ENCODE assay signal across 8 mouse cellular contexts in genomic region chr2:101762405-101762804, GRCm38 (mm10).
DNase-seq lines count a peak whose midpoint lies in the region; ATAC-seq lines count a peak whose summit lies in the region.

No protein-coding gene starts in this region.

- DNase-seq in lung, postnatal 25 days (ENCODE audit: low spot score) = no peak
- peak; percentile 74 for DNase-seq in kidney, postnatal 10 days
- DNase-seq in midbrain, embryonic 14.5 days = peak; percentile 39
- no peak for DNase-seq in T-cell, adult 2 months (ENCODE audit: low spot score)
- no peak for DNase-seq in spleen, postnatal 4 days (ENCODE audit: low spot score in 2 of 2)
- no peak for DNase-seq in right cerebral cortex, postnatal 14 days

- no peak overlapping the region for H3K9ac ChIP-seq in lung, embryonic 15.5 days
- no peak overlapping the region for H3K9ac ChIP-seq in embryonic facial prominence, embryonic 15.5 days
- H3K9ac ChIP-seq in midbrain, embryonic 14.5 days (replicated peaks; ENCODE audit: low read length) = no peak overlapping the region

- no peaks in the 10 kb centered on the region for H3K27me3 ChIP-seq in lung, embryonic 15.5 days
- no peaks in the 10 kb centered on the region for H3K27me3 ChIP-seq in embryonic facial prominence, embryonic 15.5 days
- H3K27me3 ChIP-seq in midbrain, embryonic 14.5 days (ENCODE audit: control insufficient read depth, insufficient read depth, low read length) = no peaks in the 10 kb centered on the region

- H3K27ac ChIP-seq in lung, embryonic 15.5 days = peak overlapping the region; percentile 60
- H3K27ac ChIP-seq in embryonic facial prominence, embryonic 15.5 days (replicated peaks) = peak overlapping the region; percentile 63
- H3K27ac ChIP-seq in midbrain, embryonic 14.5 days (replicated peaks; ENCODE audit: low read depth, low read length) = no peak overlapping the region

- H3K4me3 ChIP-seq in lung, embryonic 15.5 days = no peak overlapping the region
- H3K4me3 ChIP-seq in embryonic facial prominence, embryonic 15.5 days (replicated peaks) = no peak overlapping the region
- no peak overlapping the region for H3K4me3 ChIP-seq in midbrain, embryonic 14.5 days (replicated peaks; ENCODE audit: low read depth, low read length)

- H3K36me3 ChIP-seq in lung, embryonic 15.5 days = peaks cover 10% of the 10 kb centered on the region
- H3K36me3 ChIP-seq in embryonic facial prominence, embryonic 15.5 days = no peaks in the 10 kb centered on the region
- no peaks in the 10 kb centered on the region for H3K36me3 ChIP-seq in midbrain, embryonic 14.5 days (ENCODE audit: control insufficient read depth, insufficient read depth, low read length)

- WGBS in lung, embryonic 15.5 days = 42% methylated on average over 10 of the region's 10 CpGs
- 52% methylated on average over 10 of the region's 10 CpGs for WGBS in embryonic facial prominence, embryonic 15.5 days
- 66% methylated on average over 10 of the region's 10 CpGs for WGBS in midbrain, embryonic 14.5 days

- peaks cover 16% of the 10 kb centered on the region for H3K4me1 ChIP-seq in lung, embryonic 15.5 days
- peaks cover 24% of the 10 kb centered on the region; the same call in 1 of the 2 replicates for H3K4me1 ChIP-seq in embryonic facial prominence, embryonic 15.5 days
- H3K4me1 ChIP-seq in midbrain, embryonic 14.5 days (ENCODE audit: control insufficient read depth, insufficient read depth, low read length) = peaks cover 3% of the 10 kb centered on the region; the same call in 1 of the 2 replicates

- no peaks in the 10 kb centered on the region for H3K9me3 ChIP-seq in lung, embryonic 15.5 days
- H3K9me3 ChIP-seq in embryonic facial prominence, embryonic 15.5 days (replicated peaks) = no peaks in the 10 kb centered on the region
- H3K9me3 ChIP-seq in midbrain, embryonic 14.5 days (ENCODE audit: control insufficient read depth, low read length) = no peaks in the 10 kb centered on the region

- peak; percentile 43; the same call in 1 of the 2 replicates for ATAC-seq in lung, embryonic 15.5 days (ENCODE audit: borderline replicate concordance, extremely low read depth, low FRiP score, low TSS enrichment)
- peak; percentile 65 for ATAC-seq in embryonic facial prominence, embryonic 15.5 days (ENCODE audit: insufficient number of reproducible peaks, low FRiP score, low TSS enrichment, low read depth)
- no peak for ATAC-seq in midbrain, embryonic 14.5 days (ENCODE audit: low FRiP score, low TSS enrichment)

- H3K4me2 ChIP-seq in lung, embryonic 15.5 days = no peak overlapping the region
- H3K4me2 ChIP-seq in embryonic facial prominence, embryonic 15.5 days (replicated peaks) = no peak overlapping the region
- H3K4me2 ChIP-seq in midbrain, embryonic 14.5 days (ENCODE audit: low read length) = no peak overlapping the region

Comparison
In these comparisons a context has a peak if more than half of its experiments do, and no peak if none do; other contexts are left out.
1. DNase-seq: peak in kidney, postnatal 10 days (single experiment) and midbrain, embryonic 14.5 days (single experiment); none in lung, postnatal 25 days (single experiment), T-cell, adult 2 months (single experiment), spleen, postnatal 4 days (0 of 2) and right cerebral cortex, postnatal 14 days (single experiment).